8 mouse cellular contexts compared by ENCODE assay signal in the genomic region with DNA sequence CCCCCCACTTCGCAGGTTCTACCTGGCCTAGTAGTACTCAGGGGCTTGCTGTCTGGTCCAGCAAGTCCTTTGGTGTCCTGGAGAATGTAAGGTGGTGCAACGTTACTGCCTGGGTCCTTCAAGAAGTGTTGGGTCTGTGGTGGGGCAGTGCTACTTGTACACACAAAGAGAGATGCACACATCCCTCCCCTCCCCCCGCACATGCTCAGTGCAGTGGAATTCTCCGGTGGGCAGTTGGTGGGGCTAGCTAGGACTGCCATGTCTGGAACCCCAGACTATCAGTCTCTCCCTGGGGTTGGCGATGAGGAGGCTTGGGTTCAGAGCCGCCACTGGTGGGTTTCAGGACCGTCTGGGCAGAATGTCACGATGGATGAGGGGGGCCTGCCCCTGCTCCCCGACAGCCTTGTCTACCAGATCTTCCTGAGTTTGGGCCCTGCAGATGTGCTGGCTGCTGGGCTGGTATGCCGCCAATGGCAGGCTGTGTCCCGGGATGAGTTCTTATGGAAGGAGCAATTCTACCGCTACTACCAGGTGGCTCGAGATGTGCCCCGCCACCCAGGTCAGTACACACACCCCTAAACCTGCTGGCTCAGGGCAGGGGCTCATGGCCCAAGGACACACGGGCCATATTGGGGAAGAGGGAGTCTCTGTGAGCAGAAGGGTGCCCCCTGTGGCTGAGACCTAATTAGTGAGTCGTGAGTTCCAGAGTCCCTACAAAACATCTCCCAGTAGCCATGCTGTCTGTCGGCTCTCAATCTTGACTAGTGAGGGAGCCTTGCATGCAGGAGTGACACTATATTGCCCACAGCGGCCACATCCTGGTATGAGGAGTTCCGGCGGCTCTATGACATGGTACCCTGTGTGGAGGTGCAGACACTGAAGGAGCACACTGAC. TPM values are rescaled to one million over a fixed set of nuclear protein-coding genes. Genes with fewer than 3 reads are reported as not detected.
DNase-seq lines count a peak whose midpoint lies in the region; ATAC-seq and TF ChIP-seq lines count a peak whose summit lies in the region.

Gene C8g, minus strand, starts transcription at position 127 of the 894 bp plus-strand sequence.

- no peaks in the 10 kb centered on the region for H3K9me3 ChIP-seq in heart, embryonic 16.5 days (replicated peaks; ENCODE audit: control insufficient read depth, low read length)
- H3K9me3 ChIP-seq in ES-E14 (ENCODE audit: control insufficient read depth, insufficient read depth, low read depth, low read length): no peaks in the 10 kb centered on the region
- no peaks in the 10 kb centered on the region for H3K9me3 ChIP-seq in embryonic facial prominence, embryonic 15.5 days (replicated peaks)
- no peaks in the 10 kb centered on the region for H3K9me3 ChIP-seq in limb, embryonic 13.5 days

- H3K36me3 ChIP-seq in heart, embryonic 16.5 days (ENCODE audit: control insufficient read depth, insufficient read depth): peaks cover 21% of the 10 kb centered on the region
- H3K36me3 ChIP-seq in ES-E14 (ENCODE audit: control insufficient read depth, insufficient read depth, low read length, poor library complexity, severe bottlenecking): peaks cover 11% of the 10 kb centered on the region; the same call in 1 of the 2 replicates
- peaks cover 29% of the 10 kb centered on the region for H3K36me3 ChIP-seq in embryonic facial prominence, embryonic 15.5 days
- peaks cover 42% of the 10 kb centered on the region for H3K36me3 ChIP-seq in limb, embryonic 13.5 days

- H3K4me2 ChIP-seq in heart, embryonic 16.5 days (ENCODE audit: low read depth, low read length): peak within 1 kb of the TSS; percentile 99
- peak within 1 kb of the TSS; percentile 92 for H3K4me2 ChIP-seq in embryonic facial prominence, embryonic 15.5 days (replicated peaks)
- peak within 1 kb of the TSS; percentile 99 for H3K4me2 ChIP-seq in limb, embryonic 13.5 days (replicated peaks)

- peak within 1 kb of the TSS; percentile 64 for H3K27ac ChIP-seq in heart, embryonic 16.5 days (ENCODE audit: low read length)
- H3K27ac ChIP-seq in ES-E14 (ENCODE audit: insufficient read depth, low read depth, low read length, poor library complexity, severe bottlenecking): no peak within 1 kb of the TSS
- peak within 1 kb of the TSS; percentile 78 for H3K27ac ChIP-seq in embryonic facial prominence, embryonic 15.5 days (replicated peaks)
- peak within 1 kb of the TSS; percentile 69; the same call in 1 of the 2 replicates for H3K27ac ChIP-seq in limb, embryonic 13.5 days

- WGBS in heart, embryonic 16.5 days: 74% methylated on average over 20 of the region's 20 CpGs
- 76% methylated on average over 20 of the region's 20 CpGs for WGBS in embryonic facial prominence, embryonic 15.5 days
- WGBS in limb, embryonic 13.5 days: 77% methylated on average over 20 of the region's 20 CpGs

- intact Hi-C loops in heart, postnatal 25 days (cut with DNase I): loop anchor here (10.0 kb wide), 1 partner anchor 1403 kb away; the partner anchor contains the start of gene Surf6

- no peaks in the 10 kb centered on the region for H3K27me3 ChIP-seq in heart, embryonic 16.5 days (ENCODE audit: control insufficient read depth, insufficient read depth, low read length)
- no peaks in the 10 kb centered on the region for H3K27me3 ChIP-seq in embryonic facial prominence, embryonic 15.5 days
- H3K27me3 ChIP-seq in limb, embryonic 13.5 days: no peaks in the 10 kb centered on the region

- H3K4me1 ChIP-seq in heart, embryonic 16.5 days (ENCODE audit: control insufficient read depth, insufficient read depth, low read length): peaks cover 10% of the 10 kb centered on the region
- H3K4me1 ChIP-seq in ES-E14 (ENCODE audit: control insufficient read depth in 2 of 2, insufficient read depth in 2 of 2, low read length in 2 of 2, poor library complexity in 1 of 2): peaks cover 0 to 15% of the 10 kb centered on the region in 2 experiments; a peak in 1 of 4 replicates
- peaks cover 20% of the 10 kb centered on the region for H3K4me1 ChIP-seq in embryonic facial prominence, embryonic 15.5 days
- H3K4me1 ChIP-seq in limb, embryonic 13.5 days: peaks cover 16% of the 10 kb centered on the region

- DNase-seq in heart, postnatal 25 days (ENCODE audit: low spot score): no peak
- no peak for DNase-seq in ES-E14 (ENCODE audit: low read depth, low spot score)
- peak; percentile 18 for DNase-seq in retina, postnatal 1 day
- DNase-seq in natural killer cell, adult 2 months (ENCODE audit: low spot score in 2 of 2): no peak

- peak within 1 kb of the TSS; percentile 96 for H3K4me3 ChIP-seq in heart, embryonic 16.5 days (ENCODE audit: low read length)
- peak within 1 kb of the TSS; percentile 82 to 95 for H3K4me3 ChIP-seq in ES-E14 (ENCODE audit: insufficient read depth in 1 of 2, low read depth in 1 of 2, low read length in 2 of 2, poor library complexity in 1 of 2, severe bottlenecking in 1 of 2)
- peak within 1 kb of the TSS; percentile 83 for H3K4me3 ChIP-seq in embryonic facial prominence, embryonic 15.5 days (replicated peaks)
- peak within 1 kb of the TSS; percentile 80 for H3K4me3 ChIP-seq in limb, embryonic 13.5 days

- no peak for ATAC-seq in heart, embryonic 16.5 days (replicated peaks; ENCODE audit: extremely low read depth, insufficient read depth, low FRiP score)
- ATAC-seq in embryonic facial prominence, embryonic 15.5 days (ENCODE audit: insufficient number of reproducible peaks, low FRiP score, low TSS enrichment, low read depth): no peak
- ATAC-seq in limb, embryonic 13.5 days (ENCODE audit: low FRiP score, low read depth): no peak
- no peak for ATAC-seq in megakaryocyte progenitor cell, adult 5-6 weeks (replicated peaks; ENCODE audit: poor library complexity)

- peak within 1 kb of the TSS; percentile 98 for H3K9ac ChIP-seq in heart, embryonic 16.5 days (ENCODE audit: low read length)
- H3K9ac ChIP-seq in ES-E14 (ENCODE audit: insufficient read depth, low read depth, low read length, poor library complexity, severe bottlenecking): peak within 1 kb of the TSS; percentile 92
- H3K9ac ChIP-seq in embryonic facial prominence, embryonic 15.5 days: peak within 1 kb of the TSS; percentile 99
- peak within 1 kb of the TSS; percentile 89 for H3K9ac ChIP-seq in limb, embryonic 13.5 days

- in situ Hi-C loops in ES-E14 (cut with MboI; ENCODE audit: low sequenced_read_pairs in 2 of 2, unreplicated experiment in 2 of 2): no loop called here

TF ChIP-seq in ES-E14, 5 proteins besides CTCF, POLR2A, EP300 and RAD21:
- TF ChIP-seq CHD2 (IDR thresholded peaks at IDR 0.05; ENCODE audit: low read depth, low read length): no peak
- TF ChIP-seq MAFK (IDR thresholded peaks at IDR 0.05; ENCODE audit: insufficient read depth, low read depth, low read length): no peak
- TF ChIP-seq HCFC1 (IDR thresholded peaks at IDR 0.05; ENCODE audit: borderline replicate concordance, insufficient read depth, low read length): no peak
- no peak for TF ChIP-seq ZC3H11A (IDR thresholded peaks at IDR 0.05; ENCODE audit: borderline replicate concordance, low read depth, low read length)
- TF ChIP-seq ZNF384 (IDR thresholded peaks at IDR 0.05; ENCODE audit: low read depth, low read length): no peak

RNA-seq across cellular contexts. Expression of gene C8g, which starts in this region (rescaled TPM):
- 3.9 and 4.3 TPM in 2 replicates for polyA plus RNA-seq in heart, embryonic 16.5 days (2015; fragmentation: Nextera tagmentation; extraction: Ambion mirVana)
- total RNA-seq in heart, postnatal 25 days (2021): under 1 TPM; 0.73 to 0.75 TPM
- 2.1 and 4.7 TPM in 2 replicates for total RNA-seq in ES-E14 (2012; rRNA removed)
- polyA plus RNA-seq in embryonic facial prominence, embryonic 15.5 days (2015; fragmentation: Nextera tagmentation; extraction: Ambion mirVana): 5.6 and 7.2 TPM in 2 replicates
- polyA plus RNA-seq in limb, embryonic 13.5 days (2015; fragmentation: Nextera tagmentation; extraction: Ambion mirVana): 5.5 and 7.2 TPM in 2 replicates
- total RNA-seq in megakaryocyte progenitor cell, adult 5-6 weeks (2015): 2.6 and 5.6 TPM in 2 replicates
- 0.81 and 3.8 TPM in 2 replicates for total RNA-seq in megakaryocyte progenitor cell, adult 5-6 weeks (2017)
